Mouse (Mus musculus): ENCODE data around the gene Sdhd.

Sdhd gene

GRCm38 (mm10) chr9:50586955-50587354 lies 16.7 kb downstream of the Sdhd start:
- no peak for DNase-seq (ENCODE audit: low read depth, low spot score)

- no peak for DNase-seq (ENCODE audit: low read depth, low spot score)
Measured at GRCm38 (mm10) chr9:50585145-50585818, 18.3 kb downstream of the Sdhd start.

- no peak for DNase-seq (ENCODE audit: low read depth, low spot score)
Measured at GRCm38 (mm10) chr9:50580370-50580769, 23.2 kb downstream of the Sdhd start.

- DNase-seq (ENCODE audit: low read depth, low spot score): no peak
Measured at GRCm38 (mm10) chr9:50569599-50570525, 33.8 kb downstream of the Sdhd start.

- no peak for DNase-seq (ENCODE audit: low read depth, low spot score)
Measured at GRCm38 (mm10) chr9:50567881-50568280, 35.7 kb downstream of the Sdhd start.

GRCm38 (mm10) chr9:50567372-50567771 lies 36.2 kb downstream of the Sdhd start:
- DNase-seq (ENCODE audit: low read depth, low spot score): no peak

- no peak for DNase-seq (ENCODE audit: low read depth, low spot score)
Measured at GRCm38 (mm10) chr9:50565940-50566339, 37.7 kb downstream of the Sdhd start.

- no peak for DNase-seq (ENCODE audit: low read depth, low spot score)
Measured at GRCm38 (mm10) chr9:50565173-50565572, 38.4 kb downstream of the Sdhd start.

- no peak for DNase-seq (ENCODE audit: low read depth, low spot score)
Measured at GRCm38 (mm10) chr9:50561918-50562360, 41.7 kb downstream of the Sdhd start.

GRCm38 (mm10) chr9:50561145-50561917 lies 42.3 kb downstream of the Sdhd start, which contains the start of gene Tex12:
Gene Tex12 (minus strand): TSS chr9:50561325.
- no peak for DNase-seq (ENCODE audit: low read depth, low spot score)

GRCm38 (mm10) chr9:50555094-50555446 lies 48.5 kb downstream of the Sdhd start, which contains the start of gene Bco2:
Gene Bco2 (minus strand): TSS chr9:50555181.
- no peak for DNase-seq (ENCODE audit: low read depth, low spot score)

- DNase-seq (ENCODE audit: low read depth, low spot score): no peak
Measured at GRCm38 (mm10) chr9:50554241-50555093, 49.1 kb downstream of the Sdhd start, which contains the start of gene Il18. Gene Il18 (plus strand): TSS chr9:50554827.

GRCm38 (mm10) chr9:50553547-50553946 lies 50.1 kb downstream of the Sdhd start:
- DNase-seq (ENCODE audit: low read depth, low spot score): no peak

GRCm38 (mm10) chr9:50552206-50552605 lies 51.4 kb downstream of the Sdhd start:
- DNase-seq (ENCODE audit: low read depth, low spot score): no peak

- no peak for DNase-seq (ENCODE audit: low read depth, low spot score)
Measured at GRCm38 (mm10) chr9:50548936-50549335, 54.7 kb downstream of the Sdhd start.

GRCm38 (mm10) chr9:50547859-50548478 lies 55.6 kb downstream of the Sdhd start:
- DNase-seq (ENCODE audit: low read depth, low spot score): no peak

Data from retina, postnatal 7 days (tissue).